Mouse (Mus musculus) v-Abl transformed pro-B cells (cell line): ENCODE measurements around the gene Cd55b.

Source experiments
- in situ Hi-C, 2 experiments: fragments of 400-800 bp; cut with MboI; formaldehyde crosslinking; loops; one replicate each; pipeline ENCODE4 v1.15.1; 2025; ENCODE audit not compliant: unreplicated experiment in 2 of 2

Cd55b gene

DNA sequence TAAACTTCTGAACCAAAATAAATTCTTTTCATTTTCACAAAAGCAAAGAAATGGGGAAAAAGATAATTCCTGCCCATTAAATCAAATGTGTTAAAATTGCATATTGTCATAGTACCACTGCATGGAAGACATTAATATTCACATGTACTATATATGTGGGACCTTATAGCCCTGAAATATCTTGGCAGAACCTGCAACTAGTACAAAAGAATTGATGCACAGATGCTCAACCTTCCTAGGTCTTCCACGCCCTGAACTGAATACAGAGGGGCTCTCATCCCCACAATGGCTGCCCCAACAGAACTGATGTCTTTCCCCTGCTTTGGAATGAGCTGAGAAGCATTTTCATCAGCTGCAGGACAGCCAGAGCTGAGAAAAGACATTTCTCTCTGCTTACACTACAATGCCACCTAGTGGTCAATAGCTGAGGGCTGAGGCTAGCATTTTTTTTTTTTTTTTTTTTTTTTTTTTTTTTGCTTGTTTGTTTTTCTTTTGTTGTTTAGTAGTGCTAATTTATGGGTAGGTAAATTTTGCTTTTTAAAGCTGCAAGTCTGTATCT, 72.7 kb downstream of the Cd55b start:
- in situ Hi-C loops = loop anchor here in 1 of 2 experiments (25.0 kb wide), 1 partner anchor 1488 kb away; no protein-coding TSS in a partner anchor

DNA sequence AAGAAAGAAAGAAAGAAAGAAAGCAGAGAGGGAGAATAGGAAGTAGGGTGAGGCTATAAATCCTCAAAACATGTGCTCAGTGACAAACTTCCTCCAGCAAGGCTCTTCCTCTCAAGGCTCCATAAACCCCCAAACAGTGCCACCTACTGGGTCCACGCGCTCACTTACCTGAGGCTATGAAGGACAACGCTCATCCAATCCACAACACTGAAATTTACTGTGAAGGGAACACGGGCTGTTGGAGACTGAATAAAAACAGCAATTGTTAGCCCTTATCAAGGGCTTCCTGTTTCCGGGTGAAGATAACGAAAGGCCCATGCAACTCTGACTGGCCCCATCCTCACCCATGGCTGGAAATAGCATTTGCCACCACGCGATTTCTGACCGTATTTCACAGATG, 80.4 kb downstream of the Cd55b start:
- in situ Hi-C loops = no loop called here
